Mouse (Mus musculus): ENCODE measurements around the gene Orai2. TPM values are rescaled to one million over a fixed set of nuclear protein-coding genes. Genes with fewer than 3 reads are reported as not detected.
"Not testable (repeated sequence)": the region's sequence is repeated elsewhere in the genome, so short reads cannot be mapped to it uniquely, and the experiment has no call there.

Orai2 gene
- 18.1 and 20.2 TPM in 2 replicates for polyA plus RNA-seq (2012; ENCODE audit: insufficient read depth, insufficient read length, missing spikeins)

DNA sequence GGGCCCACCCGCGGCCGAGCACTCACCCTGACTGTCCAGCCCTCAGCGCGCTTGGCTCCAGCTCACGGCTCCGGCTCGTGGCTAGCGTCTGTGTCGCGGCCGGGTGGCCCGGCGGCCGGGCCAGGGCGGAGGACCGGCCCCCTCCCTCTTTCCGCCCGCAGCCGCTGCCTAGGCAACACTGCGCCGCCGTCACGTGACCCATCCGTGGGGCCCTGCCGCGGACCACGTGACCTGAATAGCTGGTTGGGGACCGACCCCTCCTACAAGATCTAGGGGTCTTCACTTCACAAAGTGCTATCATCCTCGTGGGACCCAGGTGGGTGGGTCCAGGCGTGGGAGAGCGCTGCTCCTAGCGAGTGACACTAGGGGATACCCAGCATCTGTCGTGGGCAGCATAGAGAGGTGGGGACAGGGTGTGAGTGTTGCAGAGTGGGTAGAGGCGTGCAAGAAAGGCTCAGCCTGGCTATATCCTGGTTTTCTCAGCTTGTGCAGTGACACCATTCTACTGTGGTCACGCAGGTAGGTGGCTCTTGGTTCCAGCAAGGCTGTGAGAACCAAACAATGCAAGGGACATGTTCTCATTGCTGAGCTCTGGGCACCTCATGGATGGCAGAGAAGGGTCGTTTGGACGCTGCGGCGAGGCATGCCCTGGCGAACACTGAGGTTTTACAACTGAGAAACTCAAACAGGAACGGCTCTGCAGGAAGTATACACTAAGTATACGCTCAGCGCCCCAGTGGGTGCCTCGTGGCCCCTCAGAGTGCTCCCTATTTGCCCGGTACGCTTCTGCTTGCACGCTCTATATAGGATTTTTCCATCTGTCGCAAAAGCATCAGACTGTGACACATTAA is at the start of gene Orai2:
TSS of gene Orai2 (minus strand) at position 202 of the 851 bp plus-strand sequence.
- TF ChIP-seq POLR2A (IDR thresholded peaks at IDR 0.05; ENCODE audit: borderline replicate concordance, low read depth, low read length) (no peak), CTCF (IDR thresholded peaks at IDR 0.05; ENCODE audit: low read depth, low read length) (no peak)

DNA sequence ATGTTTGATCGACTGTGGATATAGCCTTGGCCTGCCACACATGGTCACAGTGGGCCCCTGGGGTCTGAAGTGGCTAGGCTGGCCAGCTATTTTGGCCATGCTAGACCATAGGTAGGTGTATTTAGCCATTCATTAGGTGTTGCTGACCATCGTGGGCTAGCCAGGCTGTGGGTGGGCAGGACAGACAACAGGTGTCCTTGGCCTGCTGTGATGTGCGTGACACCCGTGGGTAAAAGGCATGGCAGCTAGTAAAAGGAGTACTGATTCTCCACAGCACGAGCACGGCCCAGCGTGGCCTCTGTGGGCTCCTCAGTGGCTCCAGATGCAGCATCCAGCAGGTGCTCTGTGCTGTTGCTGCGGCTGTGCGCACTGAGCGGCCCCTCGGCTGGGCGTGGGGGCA is 48.1 kb upstream of the Orai2 start:
- Histone ChIP-seq H3K4me1 (ENCODE audit: control insufficient read depth, insufficient read depth, low read length) (peaks cover 42% of the 10 kb centered on the region), H3K27ac (ENCODE audit: insufficient read depth, low read depth, low read length) (no peak overlapping the region), H3K4me3 (ENCODE audit: insufficient read depth, low read length) (no peak overlapping the region)
- TF ChIP-seq CTCF (IDR thresholded peaks at IDR 0.05; ENCODE audit: low read depth, low read length) (no peak), POLR2A (IDR thresholded peaks at IDR 0.05; ENCODE audit: borderline replicate concordance, low read depth, low read length) (no peak)

More for the DNA sequence above, at the start of gene Orai2:
- H3K27ac ChIP-seq (ENCODE audit: insufficient read depth, low read depth, low read length), result peak within 1 kb of the TSS; percentile 96
- H3K4me3 ChIP-seq (ENCODE audit: insufficient read depth, low read length), result peak within 1 kb of the TSS; percentile 71
- H3K4me1 ChIP-seq (ENCODE audit: control insufficient read depth, insufficient read depth, low read length), result peaks cover 35% of the 10 kb centered on the region

DNA sequence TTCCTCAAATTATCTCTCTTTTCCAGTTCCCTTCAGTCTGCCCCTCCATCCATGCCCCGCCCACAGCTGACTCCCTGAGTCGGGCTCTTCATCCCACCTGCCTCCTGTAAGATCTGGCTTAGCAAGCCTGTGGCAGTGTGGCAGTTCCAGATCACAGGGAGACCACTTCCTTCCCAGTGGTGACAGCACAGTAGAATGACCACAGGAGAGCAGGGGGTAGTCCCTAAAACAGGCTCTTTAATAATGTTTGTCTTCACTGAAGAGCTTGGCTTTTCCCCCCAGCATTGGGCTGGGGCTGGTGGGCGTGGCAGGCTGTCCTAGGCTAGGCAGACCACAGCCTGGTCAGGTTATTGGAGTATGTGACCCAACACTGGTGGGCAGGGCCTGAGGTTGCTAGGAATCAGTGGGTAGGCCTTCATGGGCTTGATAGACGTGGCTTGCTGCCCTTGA is 47.4 kb upstream of the Orai2 start:
- H3K4me3 ChIP-seq (ENCODE audit: insufficient read depth, low read length), result no peak overlapping the region
- TF ChIP-seq POLR2A (IDR thresholded peaks at IDR 0.05; ENCODE audit: borderline replicate concordance, low read depth, low read length) (no peak), CTCF (IDR thresholded peaks at IDR 0.05; ENCODE audit: low read depth, low read length) (no peak)
- H3K27ac ChIP-seq (ENCODE audit: insufficient read depth, low read depth, low read length), result no peak overlapping the region
- H3K4me1 ChIP-seq (ENCODE audit: control insufficient read depth, insufficient read depth, low read length), result peaks cover 46% of the 10 kb centered on the region

DNA sequence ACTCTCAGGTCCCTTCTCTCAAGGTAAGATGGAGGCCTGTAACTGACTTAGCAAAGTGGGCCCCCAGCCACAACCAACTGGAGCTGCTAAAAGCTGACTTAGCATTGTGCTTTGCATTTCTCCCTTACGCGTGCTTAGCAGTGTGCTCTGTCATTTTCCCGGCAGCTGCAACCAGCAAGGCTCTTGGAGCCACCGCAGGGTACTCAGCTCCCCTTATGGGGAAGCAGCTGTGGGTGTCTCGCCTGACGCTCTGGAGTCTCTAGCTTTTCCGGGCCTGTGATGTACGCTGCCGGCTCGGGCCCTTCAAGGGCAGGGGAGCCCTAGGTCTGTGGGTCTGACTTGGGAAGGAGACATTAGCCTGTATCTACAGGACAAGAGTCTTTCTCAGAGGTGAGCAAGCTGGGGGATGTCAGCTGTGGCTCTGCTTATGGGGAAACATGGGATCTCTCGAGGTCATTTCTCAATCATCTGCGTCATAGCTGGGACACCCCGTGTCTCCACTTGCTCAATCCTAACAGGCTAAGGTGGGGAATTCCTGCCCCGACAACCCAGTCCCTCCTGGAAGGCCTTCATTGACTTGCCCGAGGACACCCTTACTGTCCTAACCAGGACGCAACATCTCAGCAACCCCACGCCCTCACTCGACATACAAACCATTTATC is 46.6 kb upstream of the Orai2 start:
- no peak overlapping the region for H3K4me3 ChIP-seq (ENCODE audit: insufficient read depth, low read length)
- H3K4me1 ChIP-seq (ENCODE audit: control insufficient read depth, insufficient read depth, low read length), result peaks cover 54% of the 10 kb centered on the region
- H3K27ac ChIP-seq (ENCODE audit: insufficient read depth, low read depth, low read length), result peak overlapping the region; percentile 9; the same call in 1 of the 2 replicates
- TF ChIP-seq POLR2A (IDR thresholded peaks at IDR 0.05; ENCODE audit: borderline replicate concordance, low read depth, low read length) (no peak), CTCF (IDR thresholded peaks at IDR 0.05; ENCODE audit: low read depth, low read length) (no peak)

DNA sequence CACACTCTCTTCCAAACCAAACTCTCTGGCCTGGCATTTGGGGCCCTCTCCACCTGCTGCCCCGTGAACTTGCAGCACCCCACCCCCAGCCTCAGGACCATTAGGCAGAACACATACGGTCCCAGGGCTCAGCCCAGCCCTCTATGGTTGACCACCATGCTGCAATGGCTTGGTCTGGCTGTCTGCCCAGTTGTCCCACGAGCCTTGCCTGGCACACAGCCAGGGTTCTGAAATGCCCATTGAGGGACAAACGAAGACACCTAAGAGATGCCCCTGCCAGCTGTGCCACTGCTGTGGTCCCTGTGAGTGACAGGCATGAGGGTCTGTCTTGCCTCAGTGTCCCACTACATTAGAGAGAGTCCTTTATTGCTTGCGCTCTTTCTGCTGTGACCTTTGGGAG is 45.4 kb upstream of the Orai2 start:
- no peak overlapping the region for H3K4me3 ChIP-seq (ENCODE audit: insufficient read depth, low read length)
- TF ChIP-seq CTCF (IDR thresholded peaks at IDR 0.05; ENCODE audit: low read depth, low read length), result no peak
- no peak for TF ChIP-seq POLR2A (IDR thresholded peaks at IDR 0.05; ENCODE audit: borderline replicate concordance, low read depth, low read length)
- no peak overlapping the region for H3K27ac ChIP-seq (ENCODE audit: insufficient read depth, low read depth, low read length)
- peaks cover 60% of the 10 kb centered on the region for H3K4me1 ChIP-seq (ENCODE audit: control insufficient read depth, insufficient read depth, low read length)

DNA sequence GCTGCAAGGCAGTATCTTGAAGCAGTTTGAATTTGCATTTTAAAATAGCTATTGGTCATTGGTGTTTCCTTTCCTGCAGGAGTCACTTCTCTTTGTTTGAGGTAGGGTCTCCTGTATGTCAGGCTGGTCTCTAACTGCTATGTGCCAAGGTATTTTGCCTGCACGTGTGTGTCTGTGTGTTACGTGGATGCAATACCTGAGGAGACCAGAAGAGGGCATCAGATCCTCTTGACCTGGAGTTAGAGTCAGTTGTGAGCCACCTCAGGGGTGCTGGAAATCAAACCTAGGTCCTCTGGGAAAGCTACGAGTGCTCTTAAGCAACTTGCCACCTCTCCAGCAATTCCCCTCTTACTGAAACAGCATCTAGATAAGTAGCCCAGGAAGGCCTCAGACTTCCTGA is 44.7 kb upstream of the Orai2 start:
- TF ChIP-seq CTCF (IDR thresholded peaks at IDR 0.05; ENCODE audit: low read depth, low read length) (peak; percentile 59), POLR2A (IDR thresholded peaks at IDR 0.05; ENCODE audit: borderline replicate concordance, low read depth, low read length) (no peak)
- Histone ChIP-seq H3K27ac (ENCODE audit: insufficient read depth, low read depth, low read length) (no peak overlapping the region), H3K4me3 (ENCODE audit: insufficient read depth, low read length) (no peak overlapping the region), H3K4me1 (ENCODE audit: control insufficient read depth, insufficient read depth, low read length) (peaks cover 65% of the 10 kb centered on the region)

DNA sequence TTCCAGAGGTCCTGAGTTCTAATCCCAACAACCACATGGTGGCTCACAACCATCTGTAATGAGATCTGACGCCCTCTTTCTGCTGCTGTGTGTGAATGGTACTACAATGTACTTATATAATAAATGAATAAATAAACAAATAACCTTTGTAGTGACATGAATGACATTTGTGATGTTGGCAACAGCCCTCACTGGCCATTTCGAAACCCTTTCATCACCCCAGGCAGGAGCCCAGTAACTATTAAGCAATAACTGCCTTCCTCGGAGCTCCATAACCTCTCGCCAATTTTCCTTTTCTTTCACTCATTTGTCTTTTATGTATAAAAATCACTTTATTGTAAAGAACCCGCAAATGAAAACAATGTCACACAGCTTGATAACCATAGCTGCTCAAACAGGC is 43.2 kb upstream of the Orai2 start:
- no peak for TF ChIP-seq POLR2A (IDR thresholded peaks at IDR 0.05; ENCODE audit: borderline replicate concordance, low read depth, low read length)
- no peak for TF ChIP-seq CTCF (IDR thresholded peaks at IDR 0.05; ENCODE audit: low read depth, low read length)
- no peak overlapping the region for H3K27ac ChIP-seq (ENCODE audit: insufficient read depth, low read depth, low read length)
- peaks cover 66% of the 10 kb centered on the region for H3K4me1 ChIP-seq (ENCODE audit: control insufficient read depth, insufficient read depth, low read length)
- H3K4me3 ChIP-seq (ENCODE audit: insufficient read depth, low read length), result no peak overlapping the region

DNA sequence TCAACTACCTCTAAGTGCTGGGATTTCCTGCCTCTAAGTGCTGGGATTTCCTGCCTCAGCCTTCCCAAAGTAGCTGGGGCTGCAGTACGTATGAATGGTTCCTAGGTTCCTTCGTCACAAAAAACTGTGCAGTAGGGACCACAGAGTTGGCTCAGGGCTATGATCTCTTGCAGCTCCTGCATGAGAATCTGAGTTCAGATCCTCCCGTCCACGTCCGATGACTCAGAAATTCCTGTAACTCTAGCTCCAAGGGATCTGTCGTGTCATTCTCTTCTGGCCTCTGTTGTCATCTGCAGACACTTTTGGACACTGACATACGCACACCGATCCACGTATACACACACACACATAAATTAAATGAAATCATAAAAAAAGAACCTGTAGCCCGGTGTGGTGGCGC is 42.2 kb upstream of the Orai2 start:
- Histone ChIP-seq H3K27ac (ENCODE audit: insufficient read depth, low read depth, low read length) (no peak overlapping the region), H3K4me3 (ENCODE audit: insufficient read depth, low read length) (no peak overlapping the region), H3K4me1 (ENCODE audit: control insufficient read depth, insufficient read depth, low read length) (peaks cover 61% of the 10 kb centered on the region)
- TF ChIP-seq CTCF (IDR thresholded peaks at IDR 0.05; ENCODE audit: low read depth, low read length) (no peak), POLR2A (IDR thresholded peaks at IDR 0.05; ENCODE audit: borderline replicate concordance, low read depth, low read length) (no peak)

DNA sequence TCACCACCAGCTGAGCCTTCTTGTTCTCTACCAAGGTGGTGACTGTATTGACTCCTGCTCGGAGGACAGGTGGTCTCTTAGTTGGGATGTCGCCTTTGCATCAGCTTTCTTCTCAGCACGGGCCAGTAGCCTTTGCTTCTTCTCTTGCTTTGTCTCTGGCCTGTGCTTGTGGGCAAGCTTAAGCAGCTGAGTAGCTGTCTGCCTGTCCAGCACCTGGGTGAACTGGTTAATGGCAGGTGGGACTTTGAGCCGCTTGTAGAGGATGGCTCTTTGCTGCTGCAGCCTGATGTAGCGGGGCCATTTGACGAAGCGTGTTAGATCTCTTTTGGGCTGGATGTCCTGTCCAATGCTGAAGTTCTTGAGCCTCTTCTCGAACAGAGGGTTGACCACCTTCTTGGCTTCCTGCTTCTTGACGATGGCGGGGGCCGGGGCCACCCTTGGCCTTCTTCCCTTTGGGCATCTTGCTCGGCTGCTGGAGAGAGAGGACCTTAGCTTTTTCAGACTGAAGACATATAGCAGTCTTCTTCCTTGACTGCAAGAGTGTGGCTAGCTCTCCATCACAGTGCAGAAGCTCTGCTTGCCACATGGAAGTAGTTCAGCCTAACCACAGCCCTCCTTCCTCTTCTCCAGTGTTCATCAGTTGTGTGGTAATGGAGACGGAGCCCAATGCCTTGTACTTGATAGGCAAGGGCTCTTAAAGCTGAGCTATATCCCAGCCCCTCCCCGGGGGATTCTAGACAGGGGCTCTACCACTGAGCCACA is 41.0 kb upstream of the Orai2 start:
- H3K4me1 ChIP-seq (ENCODE audit: control insufficient read depth, insufficient read depth, low read length), result peaks cover 49% of the 10 kb centered on the region
- H3K27ac ChIP-seq (ENCODE audit: insufficient read depth, low read depth, low read length); H3K4me3 ChIP-seq (ENCODE audit: insufficient read depth, low read length): not testable (repeated sequence)

All from bone marrow macrophage, adult 2 months (primary cell).